Mouse (Mus musculus) urinary bladder, postnatal 25 days (tissue): ENCODE measurements at regions not wholly inside any gene's neighbourhood (a gene's known extent, or its start where the extent isn't known, plus 50 kb on each side); places are given as distances from the start of the nearest gene placed in this dataset.

Experiments
- DNase-seq: peaks from one replicate; pipeline ENCODE4 v3.0.0; 2022; ENCODE audit warnings: low spot score

GRCm38 (mm10) chr15:31673038-31673437, 71.4 kb downstream of the Fam173b start:
- DNase-seq: no peak

DNA sequence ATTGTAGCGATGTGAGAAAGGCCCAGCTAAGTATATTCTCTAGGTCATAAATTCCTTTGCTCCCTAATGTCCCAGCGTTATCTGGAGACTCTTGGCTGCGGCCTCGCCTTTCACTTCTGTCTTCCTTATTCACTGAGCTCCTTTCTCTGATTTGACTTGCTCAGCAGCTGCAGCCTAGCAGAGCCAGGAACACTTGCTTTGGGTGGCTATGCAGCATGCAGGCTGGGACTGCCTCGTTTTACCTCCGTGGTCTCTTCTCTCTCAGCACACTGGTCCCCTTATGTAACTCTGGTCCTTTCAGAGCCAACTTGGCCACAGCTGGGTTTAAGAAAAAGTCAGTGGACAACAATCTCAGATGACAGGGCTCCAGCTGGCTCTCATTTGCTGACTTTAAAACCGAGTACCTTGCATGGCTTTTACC, 75.1 kb downstream of the Fam173b start:
- no peak for DNase-seq

DNA sequence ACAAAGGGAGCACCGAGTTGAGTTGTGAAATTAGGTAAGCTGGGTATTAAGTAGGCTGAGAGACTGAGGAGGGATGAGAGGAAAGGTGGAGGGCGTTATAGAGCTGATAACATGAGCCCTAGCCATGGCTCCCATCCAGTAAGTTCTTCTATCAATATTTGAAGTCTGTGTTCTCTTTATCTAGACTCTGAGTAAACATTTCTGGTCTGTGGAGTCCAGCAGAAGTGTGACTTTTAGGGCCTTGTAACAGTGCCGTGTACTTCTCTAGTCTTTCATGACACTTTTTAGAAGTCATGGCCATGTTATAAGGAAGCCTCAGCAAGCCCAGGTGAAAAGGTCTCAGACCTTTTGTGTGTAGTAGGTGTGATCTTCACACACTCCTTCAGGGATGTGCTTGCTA, 91.5 kb downstream of the Fam173b start:
- no peak for DNase-seq

DNA sequence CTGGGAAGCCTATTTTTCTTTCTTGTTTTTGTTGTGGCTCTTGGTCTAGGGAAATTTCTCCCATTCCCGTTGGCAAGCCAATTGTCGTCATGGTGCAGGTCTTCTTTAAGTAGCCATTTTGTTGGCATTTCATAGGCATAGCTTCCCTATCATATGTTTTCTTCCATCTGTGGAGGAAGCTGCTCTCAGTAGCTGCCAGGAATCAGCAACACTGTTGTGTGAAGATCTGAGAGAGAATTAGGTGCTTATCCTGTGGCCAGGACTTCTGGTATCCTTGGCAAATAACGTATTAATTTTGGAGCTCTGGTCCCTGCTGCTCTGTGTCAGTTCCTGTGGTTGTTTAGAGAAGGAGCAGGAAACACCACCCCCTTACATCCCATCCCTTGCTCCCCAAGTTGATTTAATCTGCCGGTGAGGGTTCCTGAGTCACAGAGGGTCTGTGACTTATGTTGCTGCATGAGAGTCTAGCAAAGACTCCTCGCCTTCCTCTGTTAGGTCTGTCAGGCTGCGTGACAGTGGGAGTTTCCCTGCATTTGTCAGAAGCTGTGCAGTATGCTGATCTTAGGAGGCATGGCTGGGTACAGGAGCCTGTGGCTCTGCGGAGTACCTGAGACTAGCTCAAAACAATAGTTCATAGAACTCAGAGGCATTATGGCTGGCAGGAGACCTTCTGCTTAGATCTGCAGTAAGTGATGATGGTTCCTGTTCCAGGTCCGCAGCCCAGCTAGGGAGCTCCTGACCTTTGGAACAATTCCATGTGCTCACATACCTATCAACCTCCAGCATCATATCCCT, 93.4 kb downstream of the Fam173b start:
- no peak for DNase-seq

- DNase-seq: no peak
Measured at GRCm38 (mm10) chr15:31703400-31703799, 101.7 kb downstream of the Fam173b start.

- DNase-seq: no peak
Measured at GRCm38 (mm10) chr15:31707416-31707815, 105.8 kb downstream of the Fam173b start.

DNA sequence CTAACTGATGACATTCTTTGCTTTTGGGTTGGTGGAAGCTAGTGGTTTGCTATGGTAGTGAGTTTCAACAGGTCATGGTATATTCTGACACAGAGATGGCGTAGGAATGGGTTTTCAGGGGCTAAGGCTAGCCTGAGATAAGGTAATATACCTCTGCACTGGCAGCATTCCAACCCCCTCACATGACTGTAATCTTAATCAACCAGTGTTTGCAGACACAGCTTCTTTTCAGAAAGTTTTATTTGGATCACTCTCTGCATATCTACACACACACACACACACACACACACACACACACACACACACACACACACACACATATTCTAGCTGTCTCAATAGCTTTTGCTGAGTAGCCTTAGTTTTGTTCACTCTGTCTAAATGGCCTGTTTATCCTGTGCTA, 119.4 kb downstream of the Fam173b start:
- no peak for DNase-seq

DNA sequence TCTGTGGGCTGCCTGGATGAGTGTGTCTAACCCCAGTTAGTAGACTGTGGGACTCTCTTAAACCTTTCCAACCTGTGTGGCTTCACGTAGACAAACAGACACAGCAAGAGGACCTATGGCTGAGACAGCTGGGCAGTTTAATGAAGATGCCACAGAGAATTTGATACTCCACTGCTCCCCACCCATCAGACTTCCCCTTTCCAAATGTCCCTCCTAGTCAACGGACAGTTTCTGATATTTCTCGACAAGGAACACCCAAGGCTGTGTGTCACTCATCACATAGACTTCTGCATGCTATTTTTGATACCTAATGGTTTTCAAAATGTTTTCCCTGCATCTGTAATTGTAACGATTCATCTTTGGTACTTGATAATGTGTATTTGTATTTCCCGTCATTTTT, 120.8 kb downstream of the Fam173b start:
- no peak for DNase-seq

DNA sequence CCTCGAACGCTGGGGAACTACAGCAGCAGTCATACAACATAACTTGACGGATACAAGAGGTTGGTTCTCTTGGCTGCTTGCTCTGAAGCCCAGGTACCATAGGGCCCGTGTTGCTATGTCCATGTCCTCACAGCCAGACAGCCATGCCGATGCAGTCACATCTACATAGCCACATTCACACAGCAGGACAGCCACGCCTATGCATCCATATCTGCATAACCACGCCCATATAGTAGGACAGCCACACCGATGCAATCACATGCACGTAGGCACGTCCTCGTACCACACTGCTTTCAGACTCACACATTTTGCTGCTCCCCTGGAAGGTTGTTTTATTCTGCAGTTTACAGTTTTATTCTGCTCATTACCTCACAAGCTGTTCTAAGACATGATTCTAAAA, 122.6 kb downstream of the Fam173b start:
- no peak for DNase-seq

DNA sequence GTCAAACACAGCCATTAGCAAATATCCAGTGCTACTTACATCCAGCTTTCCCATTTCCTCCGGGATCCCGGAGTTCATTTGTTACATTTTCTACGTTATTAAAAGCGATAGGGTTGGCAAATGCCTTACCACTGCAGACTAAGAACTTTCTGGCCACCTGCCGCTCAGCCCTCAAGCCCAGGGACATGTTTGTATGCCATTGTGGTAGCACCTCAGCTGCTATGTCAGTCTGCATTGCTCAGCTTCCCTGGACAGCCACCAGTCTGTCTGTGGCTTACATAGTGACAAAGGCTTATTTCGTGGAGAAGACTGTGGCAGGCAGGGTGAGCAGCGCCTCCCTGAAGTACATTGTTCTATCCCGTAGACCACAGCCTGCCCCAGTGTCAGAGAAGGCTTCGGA, 127.5 kb downstream of the Fam173b start:
- DNase-seq: no peak

DNA sequence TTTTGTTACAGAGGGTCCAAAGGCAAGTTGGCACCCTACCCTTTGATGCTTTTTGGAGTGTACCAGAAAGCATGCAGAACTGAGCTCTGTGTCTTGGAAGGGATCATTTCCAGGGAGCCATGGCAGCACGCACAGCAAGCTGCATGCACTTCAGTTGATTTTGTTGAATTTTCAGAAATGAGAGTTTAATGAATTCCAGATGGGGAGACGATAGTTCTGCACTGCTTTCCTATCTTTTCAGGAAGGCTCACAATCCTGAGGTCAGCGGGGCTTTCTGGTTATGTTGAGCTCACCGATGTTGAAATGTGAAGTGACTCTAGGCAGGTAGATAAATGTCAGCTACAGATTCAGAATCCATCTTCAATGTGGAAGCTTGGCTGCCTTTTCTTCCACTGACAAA, 140.0 kb downstream of the Fam173b start:
- no peak for DNase-seq

- DNase-seq: no peak
Measured at GRCm38 (mm10) chr15:31744570-31744969, 142.9 kb downstream of the Fam173b start.

DNA sequence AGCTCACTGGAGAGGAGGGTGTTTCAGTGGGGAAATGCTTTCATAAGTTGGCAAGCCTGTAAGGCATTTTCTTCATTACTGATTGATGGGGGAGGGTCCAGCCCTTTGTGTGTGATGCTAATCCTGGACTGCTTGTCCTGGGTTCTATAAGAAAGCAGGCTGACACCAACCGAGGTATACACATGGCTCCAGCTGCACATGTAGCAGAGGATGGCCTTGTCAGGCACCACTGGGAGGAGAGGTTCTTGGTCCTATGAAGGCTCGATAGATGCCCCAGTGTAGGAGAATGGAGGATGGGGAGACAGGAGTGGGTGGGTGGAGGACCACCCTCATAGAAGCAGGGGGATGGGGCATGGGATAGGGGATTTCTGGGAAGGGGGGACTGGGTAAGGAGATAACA, 151.0 kb downstream of the Fam173b start:
- DNase-seq: no peak

GRCm38 (mm10) chr15:31753578-31754281, 152.1 kb downstream of the Fam173b start:
- no peak for DNase-seq

DNA sequence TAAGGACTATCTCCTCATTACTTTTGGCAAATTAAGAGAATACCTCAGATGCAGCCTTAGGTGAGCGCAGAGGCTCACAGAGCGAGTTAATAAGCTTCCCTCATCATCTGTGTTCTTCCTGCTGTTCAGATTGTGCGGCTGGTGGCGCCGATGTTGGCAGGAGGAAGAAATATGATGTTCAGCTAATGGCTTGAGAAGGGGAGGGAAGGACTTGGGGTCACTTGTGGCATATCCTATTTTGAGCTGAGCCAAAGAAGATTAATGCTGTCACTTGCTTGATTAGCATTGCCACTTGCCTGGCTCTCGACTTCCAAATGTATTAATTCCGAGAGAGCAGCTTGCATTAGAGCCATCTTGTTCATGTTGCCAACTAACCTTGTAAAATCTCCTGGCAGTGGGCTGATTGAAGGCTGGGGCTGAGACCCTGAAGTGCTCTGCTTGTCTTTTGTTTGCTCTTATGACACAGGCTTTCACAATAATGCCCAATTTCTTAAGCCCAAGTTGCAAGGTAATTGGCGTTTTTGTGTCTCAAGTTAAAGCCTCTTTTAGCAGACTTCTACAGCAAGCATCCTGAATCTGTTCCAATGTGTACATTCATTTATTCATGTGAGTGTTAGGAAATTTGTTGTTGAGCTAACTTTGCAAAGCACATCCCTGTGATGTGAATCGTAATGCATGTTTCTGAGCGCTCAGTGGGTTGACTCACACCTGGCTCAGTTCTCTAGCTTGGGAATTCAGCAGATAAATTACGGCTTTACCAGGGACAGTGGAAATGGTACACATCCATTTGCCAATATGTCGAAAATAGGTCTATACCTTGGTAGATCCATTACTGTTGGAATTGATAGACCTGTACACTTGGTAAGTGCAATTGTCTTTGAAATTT, 167.6 kb downstream of the Fam173b start:
- no peak for DNase-seq

DNA sequence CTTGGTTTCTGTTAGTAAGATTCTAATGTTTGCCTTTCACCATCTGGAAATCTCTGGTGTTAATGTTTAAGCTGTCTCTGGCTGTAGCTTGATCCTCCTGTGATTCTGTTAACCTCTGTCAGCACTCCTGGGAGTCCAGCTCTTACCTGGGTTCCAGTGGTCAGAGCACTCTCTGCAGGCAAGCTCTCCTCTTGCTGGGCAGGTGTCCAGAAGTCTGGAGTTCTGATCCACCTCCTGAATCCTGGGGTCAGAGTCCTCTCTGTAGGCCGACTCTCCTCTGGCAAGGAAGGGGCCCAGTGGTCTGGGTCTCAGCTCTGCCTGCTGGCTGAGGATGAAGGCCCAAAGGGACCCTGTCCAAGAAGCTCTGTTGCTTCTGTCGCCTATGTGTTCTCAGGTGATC, 181.4 kb downstream of the Fam173b start:
- no peak for DNase-seq

GRCm38 (mm10) chr15:31785022-31785421, 183.4 kb downstream of the Fam173b start:
- DNase-seq: no peak

DNA sequence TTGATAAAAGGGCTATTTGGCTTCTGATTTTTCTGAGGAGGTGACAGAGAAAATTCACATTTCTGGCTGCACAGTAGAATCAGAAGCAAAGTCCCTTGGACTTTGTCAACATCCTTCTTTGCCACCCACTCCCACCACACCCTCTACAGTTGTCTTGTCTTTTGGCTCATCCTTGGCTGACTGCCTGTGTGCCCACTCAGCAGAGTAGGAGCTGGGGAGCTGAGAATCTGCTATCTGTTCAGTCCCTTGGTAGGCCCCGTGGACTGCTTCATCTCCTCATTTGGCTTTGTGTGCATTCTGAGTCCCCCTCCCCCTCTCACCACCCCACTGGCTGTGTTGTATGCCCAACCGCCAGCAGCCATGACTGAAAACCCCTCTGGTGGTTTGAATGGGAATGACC, 197.2 kb downstream of the Fam173b start:
- DNase-seq: no peak

- no peak for DNase-seq
Measured at GRCm38 (mm10) chr15:31805522-31805921, 203.9 kb downstream of the Fam173b start.

GRCm38 (mm10) chr15:31815551-31815950, 213.9 kb downstream of the Fam173b start:
- no peak for DNase-seq

- DNase-seq: no peak
Measured at GRCm38 (mm10) chr15:31819219-31819618, 217.6 kb downstream of the Fam173b start.

GRCm38 (mm10) chr15:31827219-31827618, 225.6 kb downstream of the Fam173b start:
- no peak for DNase-seq

GRCm38 (mm10) chr15:31841519-31841918, 239.9 kb downstream of the Fam173b start:
- no peak for DNase-seq
